Mouse (Mus musculus) T-cell, adult 2 months (primary cell): ENCODE results near the gene Srebf1.

ENCODE experiments used
- DNase-seq: peaks from one replicate; pipeline ENCODE4 v3.0.0; 2022; ENCODE audit warnings: low spot score

Srebf1 gene

DNA sequence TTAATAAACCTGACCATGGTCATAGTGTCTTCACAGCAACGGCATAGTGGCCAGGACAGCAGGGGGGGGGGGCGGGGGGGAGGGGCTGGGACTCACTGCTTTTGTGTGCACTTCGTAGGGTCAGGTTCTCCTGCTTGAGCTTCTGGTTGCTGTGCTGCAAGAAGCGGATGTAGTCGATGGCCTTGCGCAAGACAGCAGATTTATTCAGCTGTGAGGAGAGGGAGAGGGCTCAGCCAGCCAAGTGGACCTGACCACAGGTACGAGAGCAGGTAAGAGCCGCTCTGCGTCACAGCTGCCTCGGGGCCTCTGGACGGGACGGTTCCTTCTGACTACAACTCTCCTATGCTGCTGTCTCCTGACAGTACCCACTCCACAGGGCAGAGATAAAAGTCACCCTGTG, 17.4 kb downstream of the Srebf1 start:
- no peak for DNase-seq

DNA sequence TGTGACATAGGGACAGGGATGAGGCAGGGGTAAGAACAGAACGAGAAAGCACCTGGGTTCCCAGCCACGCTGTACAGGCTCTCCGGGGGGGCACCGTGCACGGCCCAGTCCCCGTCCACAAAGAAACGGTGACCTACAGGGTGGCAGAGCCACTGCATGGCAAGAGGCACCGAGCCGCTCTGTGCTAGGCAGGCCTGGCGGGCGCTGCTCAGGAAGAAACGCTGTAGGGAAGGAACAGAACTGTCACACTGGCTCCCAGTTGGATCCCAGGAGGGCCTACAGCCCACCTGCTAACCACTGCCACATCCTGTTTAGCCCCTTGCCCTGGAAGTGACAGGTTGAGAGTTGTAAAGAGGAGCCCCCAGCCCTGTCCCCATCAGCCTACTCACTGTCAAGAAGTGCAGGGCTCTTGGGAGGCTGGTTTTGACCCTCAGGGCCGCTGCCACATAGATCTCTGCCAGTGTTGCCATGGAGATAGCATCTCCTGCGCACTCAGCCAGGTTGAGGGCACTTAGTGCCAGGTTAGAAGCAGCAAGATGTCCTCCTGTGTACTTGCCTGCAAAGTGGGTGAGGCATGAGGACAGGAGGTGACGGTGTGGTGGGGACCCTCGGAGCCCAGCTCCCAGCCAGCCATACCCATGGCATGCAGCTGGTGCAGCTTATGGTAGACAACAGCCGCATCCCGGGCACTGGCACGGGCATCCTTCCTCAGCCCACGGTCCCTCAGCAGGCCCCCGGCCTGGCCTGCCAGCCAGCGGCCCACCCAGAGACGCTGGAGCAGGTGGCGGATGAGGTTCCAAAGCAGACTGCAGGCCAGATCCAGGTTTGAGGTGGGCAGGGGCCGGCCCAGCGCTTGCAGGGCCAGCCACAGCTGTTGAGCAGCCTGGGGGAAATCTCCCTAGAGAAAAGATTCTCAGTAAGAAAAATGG, 19.4 kb downstream of the Srebf1 start:
- DNase-seq: no peak

DNA sequence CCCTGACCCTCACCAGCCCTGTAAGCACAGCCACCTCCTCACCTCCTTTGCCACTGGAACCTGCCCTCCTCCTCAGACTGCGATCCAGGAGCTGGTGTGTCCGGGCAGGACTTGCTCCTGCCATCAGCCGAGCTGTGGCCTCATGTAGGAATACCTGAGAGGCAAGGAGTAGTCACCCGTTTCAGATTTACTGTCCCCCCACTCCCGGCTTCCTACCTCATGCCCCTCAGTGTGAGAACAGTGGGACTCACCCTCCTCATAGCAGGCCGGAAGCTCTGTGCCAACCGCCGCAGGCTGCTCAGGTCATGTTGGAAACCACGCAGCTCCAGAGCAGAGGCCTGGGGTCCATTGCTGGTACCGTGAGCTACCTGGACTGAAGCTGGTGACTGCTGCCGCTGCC, 22.0 kb downstream of the Srebf1 start:
- DNase-seq: no peak

DNA sequence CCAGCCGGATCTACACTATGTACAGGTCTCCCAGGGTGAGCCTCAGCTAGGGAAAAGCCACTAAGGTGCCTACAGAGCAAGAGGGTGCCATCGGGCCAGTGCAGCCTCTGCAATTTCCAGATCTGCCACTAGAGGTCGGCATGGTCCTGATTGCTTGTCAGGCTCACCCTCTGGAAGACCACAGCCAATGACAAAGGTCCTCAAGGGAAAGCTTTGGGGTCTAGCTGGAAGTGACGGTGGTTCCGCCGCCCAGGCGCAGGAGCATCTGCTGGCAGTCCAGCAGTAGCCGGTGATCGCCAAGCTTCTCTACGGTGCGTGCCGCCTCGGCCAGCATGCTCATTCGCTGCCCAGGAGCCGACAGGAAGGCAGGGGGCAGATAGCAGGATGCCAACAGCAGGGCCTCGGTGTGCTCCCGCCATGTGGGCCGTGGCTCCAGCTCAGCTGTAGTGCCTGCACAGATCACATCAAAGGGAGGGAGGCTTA, 22.6 kb downstream of the Srebf1 start:
- peak; percentile 79 for DNase-seq

DNA sequence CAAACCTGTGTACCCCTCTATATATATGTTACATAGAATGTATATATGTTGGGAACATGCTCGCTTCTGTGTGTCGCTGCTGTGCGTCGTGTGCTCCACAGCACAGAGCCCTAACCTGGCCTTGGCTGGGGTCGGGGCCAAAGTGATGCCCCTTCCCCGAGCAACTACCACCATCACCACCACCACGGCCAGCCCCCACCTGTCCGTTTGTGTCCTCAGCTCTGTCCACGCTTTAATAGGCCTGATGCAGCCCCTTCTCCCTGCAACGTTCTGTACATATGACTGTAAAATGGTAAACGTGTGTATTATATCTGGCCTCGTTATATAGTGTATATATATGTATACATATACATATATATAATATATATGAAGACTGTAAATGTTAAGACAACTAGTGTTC, 23.7 kb downstream of the Srebf1 start:
- DNase-seq: no peak

DNA sequence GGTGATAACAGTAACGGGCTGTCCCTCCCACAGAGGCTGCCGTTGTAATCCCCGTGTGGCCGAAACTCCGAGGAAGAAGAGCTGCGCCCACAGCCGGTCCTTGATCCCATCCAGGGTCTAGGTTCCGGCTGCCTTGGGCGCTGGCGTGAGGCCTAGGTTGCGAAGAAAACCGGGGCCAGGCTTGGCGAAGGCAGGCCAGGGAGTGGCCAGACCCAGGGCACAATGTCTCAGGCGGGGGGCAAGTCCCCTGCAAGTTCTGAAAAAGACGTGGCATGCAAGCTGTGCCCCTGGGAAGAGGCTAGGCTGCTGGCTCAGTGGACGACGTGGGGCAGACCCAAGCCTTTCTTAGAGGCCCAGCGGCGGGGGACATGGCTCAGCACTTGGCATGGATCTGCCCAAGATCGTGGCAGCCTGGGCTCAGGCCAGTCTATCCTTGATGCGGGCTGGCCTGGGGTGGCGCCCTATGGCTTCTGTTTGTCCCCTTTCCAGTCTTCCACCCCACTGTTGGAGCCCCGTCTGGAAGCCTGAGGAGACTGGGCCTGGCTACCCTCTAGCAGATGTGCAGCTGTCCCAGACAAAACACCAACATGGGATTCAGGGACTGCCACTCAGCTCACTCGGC, 24.3 kb downstream of the Srebf1 start:
- no peak for DNase-seq

DNA sequence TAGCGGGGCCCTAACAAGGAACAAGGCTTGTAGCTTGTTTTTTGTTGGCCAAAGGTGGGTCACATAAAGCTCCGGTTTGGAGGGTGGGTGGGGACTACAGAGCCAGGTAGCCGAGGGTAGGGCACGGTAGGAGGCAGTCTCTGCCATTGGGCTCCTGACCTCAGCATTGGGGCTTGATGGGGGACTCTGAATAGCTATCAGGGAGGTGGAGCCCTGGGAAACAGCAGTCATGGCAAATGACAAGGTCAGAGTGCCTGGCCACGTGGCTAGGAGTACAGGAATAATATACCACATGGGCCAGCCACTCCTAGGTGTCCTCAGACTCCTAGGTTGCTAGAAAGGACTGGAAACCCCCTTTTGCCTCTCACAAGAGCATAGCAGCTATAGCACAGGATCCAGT, 26.0 kb downstream of the Srebf1 start:
- no peak for DNase-seq

DNA sequence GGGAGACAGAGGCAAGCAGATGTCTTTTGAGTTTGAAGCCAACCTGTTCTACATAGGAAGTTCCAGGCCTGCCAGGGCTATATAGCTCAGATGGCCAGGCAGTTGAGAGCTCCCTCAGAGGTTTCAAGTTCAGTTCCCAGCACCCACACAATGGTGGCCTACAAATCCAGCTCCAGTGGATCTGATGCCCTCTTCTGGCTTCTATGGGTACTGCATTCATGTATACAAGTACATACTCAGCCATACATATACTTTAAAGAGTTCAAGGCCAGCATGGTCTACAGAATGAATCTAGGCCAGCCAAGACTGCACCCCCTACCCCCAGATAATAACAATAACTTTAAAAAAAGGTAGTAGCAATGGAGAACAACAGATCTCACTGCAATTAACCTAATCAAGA, 27.3 kb downstream of the Srebf1 start:
- DNase-seq: peak; percentile 42

DNA sequence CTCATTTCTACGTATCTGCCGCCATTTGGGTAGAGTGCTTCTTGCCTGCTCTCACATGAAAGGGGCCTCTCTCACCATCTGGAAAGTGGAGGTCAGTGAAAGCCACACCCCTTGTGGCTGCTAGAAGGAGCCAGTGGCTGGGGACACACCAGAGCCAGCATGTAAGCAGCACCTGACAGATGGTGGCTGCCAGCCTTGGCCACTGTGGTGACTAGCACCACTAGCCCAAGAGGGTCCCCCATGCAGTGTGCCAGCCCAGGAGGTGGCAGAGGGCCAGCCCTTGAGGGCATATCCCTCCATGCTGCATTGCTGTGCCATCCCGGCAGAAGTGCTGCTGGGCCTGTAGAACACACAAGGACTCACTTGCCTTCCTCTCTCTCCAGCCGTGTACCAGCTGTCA, 28.8 kb downstream of the Srebf1 start:
- no peak for DNase-seq

DNA sequence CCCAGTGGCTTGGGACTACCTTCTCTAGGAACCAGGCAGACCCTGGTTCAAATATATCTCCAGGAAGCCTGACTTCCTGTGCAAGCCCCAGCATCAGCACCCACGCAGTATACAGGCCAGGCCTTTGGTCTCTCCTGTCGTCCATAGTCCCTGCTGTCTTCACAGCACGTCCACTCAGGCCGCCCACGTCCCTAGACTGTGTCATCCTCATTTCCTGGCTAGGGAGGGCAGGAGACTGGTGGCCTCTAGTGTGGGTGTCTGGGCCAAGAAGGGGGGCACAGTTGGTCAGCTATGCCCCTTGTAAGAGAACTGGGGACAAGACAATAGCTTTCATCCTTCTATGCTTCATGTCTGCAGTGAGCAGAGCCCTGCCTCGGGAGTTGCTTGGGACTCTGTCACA, 29.8 kb downstream of the Srebf1 start:
- no peak for DNase-seq

DNA sequence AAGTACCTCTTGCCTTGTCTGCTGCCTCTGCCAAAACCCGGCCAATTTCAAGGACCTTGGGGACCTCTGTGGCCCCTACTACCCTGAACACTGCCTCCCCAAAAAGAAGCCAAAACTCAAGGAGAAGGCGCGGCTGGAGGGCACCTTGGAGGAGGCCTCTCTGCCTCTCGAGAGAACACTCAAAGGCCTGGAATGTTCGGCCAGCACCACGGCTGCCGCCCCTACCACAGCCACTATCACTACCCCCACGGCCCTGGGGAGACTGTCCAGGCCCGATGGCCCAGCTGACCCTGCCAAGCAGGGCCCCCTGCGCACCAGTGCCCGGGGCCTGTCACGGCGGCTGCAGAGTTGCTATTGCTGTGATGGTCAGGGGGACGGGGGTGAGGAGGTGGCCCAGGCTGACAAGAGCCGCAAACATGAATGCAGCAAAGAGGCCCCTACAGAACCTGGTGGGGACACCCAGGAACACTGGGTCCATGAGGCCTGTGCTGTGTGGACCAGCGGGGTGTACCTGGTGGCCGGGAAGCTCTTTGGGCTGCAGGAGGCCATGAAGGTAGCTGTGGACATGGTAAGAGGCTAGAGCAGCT, 32.2 kb downstream of the Srebf1 start:
- DNase-seq: no peak

DNA sequence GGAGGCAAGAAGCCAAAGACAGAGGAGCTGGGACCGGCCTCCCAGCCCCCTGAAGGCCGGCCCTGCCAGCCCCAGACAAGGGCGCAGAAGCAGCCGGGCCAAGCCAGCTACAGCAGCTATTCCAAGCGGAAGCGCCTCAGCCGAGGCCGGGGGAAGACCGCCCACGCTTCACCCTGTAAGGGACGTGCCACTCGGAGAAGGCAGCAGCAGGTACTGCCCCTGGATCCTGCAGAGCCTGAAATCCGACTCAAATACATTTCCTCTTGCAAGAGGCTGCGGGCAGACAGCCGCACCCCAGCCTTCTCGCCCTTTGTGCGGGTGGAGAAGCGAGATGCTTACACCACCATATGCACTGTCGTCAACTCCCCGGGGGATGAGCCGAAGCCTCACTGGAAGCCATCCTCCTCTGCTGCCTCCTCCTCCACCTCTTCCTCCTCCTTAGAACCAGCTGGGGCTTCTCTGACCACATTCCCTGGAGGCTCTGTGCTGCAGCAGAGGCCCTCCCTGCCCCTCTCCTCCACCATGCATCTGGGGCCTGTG, 32.8 kb downstream of the Srebf1 start:
- DNase-seq: no peak

DNA sequence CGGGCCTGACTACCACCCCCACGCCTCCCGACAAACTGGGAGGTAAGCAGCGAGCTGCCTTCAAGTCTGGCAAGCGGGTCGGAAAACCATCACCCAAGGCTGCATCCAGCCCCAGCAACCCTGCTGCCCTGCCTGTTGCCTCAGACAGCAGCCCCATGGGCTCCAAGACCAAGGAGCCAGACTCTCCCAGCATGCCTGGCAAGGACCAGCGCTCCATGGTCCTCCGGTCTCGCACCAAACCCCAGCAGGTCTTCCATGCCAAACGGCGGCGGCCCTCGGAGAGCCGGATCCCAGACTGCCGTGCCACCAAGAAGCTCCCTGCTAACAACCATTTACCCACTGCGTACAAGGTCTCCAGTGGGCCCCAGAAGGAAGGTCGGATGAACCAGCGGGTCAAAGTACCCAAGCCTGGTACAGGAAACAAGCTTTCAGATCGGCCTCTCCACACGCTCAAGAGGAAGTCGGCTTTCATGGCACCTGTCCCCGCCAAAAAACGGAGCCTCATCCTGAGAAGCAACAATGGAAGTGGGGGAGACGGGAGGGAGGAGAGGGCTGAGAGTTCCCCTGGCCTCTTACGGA, 34.0 kb downstream of the Srebf1 start:
- DNase-seq: no peak

DNA sequence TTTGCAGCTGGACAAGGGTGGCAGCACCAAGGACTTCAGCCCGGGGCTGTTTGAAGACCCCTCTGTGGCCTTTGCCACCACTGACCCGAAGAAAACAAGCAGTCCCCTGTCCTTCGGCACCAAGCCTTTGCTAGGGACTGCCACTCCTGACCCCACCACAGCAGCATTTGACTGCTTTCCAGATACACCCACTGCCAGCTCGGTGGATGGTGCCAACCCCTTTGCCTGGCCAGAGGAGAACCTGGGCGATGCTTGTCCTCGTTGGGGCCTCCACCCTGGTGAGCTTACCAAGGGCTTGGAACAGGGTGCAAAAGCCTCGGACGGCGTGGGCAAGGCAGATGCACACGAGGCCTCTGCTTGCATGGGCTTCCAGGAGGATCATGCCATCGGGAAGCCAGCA, 35.3 kb downstream of the Srebf1 start:
- no peak for DNase-seq

DNA sequence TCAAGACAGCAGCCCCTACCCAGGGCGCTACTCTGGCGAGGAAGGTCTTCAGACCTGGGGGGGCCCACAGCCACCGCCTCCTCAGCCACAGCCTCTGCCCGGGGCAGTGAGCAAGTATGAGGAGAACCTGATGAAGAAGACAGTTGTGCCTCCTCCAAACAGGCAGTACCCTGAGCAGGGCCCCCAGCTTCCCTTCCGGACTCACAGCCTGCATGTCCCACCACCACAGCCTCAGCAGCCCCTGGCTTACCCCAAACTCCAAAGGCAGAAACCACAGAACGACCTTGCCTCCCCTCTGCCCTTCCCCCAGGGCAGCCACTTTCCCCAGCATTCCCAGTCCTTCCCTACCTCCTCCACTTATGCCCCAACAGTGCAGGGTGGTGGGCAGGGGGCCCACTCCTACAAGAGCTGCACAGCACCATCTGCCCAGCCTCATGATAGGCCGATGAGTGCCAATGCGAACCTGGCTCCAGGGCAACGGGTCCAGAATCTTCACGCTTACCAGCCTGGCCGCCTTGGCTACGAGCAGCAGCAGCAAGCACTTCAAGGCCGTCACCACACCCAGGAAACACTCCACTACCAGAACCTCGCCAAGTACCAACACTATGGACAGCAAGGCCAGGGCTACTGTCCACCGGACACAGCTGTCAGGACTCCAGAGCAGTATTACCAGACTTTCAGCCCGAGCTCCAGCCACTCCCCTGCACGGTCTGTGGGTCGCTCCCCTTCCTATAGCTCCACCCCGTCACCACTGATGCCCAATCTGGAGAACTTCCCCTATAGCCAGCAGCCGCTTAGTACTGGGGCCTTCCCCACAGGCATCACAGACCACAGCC, 36.8 kb downstream of the Srebf1 start:
- no peak for DNase-seq

DNA sequence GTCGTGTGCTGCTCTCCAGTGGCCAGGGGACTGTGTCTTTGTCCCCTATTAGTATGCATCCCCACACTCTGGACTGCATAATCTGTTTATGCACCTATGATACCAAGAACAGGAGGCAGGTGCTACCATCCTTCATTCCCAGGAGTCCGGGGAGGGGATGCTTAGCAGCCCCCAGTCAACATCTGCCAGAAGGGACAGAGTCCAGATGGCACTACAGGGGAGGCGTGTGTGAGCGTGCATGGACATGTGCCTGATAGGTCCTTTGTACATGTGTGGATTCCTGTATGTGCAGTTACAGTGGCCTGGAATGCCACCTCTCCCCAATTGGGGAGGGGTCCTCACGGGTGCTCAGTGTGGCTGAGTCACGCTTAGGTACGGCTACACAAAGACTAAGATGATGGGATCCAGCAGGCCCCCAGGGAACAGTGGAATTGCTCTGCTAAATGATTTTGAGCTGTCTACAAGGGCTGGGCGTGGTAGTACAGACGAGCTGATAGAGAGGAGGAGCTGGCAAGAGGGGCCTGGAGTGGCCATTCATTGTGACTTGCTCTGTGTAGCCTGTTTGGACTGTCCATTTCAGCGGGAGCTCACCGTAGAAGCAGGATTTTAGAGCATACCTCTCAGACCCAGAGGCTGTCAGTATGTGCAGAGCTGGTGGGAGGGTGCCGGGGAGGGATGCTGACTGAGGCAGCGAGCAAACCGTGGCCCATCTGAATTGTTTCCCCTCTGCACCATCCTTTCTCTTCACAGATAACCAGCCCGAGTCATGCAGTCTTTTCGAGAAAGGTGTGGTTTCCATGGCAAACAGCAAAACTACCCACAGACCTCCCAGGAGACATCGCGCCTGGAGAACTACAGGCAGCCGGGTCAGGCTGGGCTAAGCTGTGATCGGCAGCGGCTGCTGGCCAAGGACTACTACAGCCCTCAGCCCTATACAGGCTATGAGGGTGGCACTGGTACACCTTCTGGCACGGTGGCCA, 37.7 kb downstream of the Srebf1 start:
- peak; percentile 46 for DNase-seq

DNA sequence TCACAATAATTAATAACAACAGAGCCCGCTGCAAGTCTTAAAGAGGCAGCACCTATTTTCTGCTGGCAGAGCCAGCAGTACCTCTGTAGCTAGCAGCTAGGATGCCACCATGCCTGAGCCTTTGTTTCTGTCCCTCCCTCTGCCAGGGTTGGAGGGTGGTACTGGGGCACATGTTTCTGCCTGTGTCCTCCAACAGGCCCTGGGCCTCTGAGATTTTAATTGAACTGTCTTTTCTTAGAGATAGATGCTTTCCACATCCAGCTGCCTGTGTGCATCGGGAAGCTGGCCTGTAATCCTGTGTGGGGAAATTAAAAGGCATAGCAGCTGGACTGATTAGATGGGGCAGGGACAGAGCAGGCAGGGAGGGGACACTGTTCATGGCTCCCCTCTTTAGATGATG, 39.6 kb downstream of the Srebf1 start:
- no peak for DNase-seq

DNA sequence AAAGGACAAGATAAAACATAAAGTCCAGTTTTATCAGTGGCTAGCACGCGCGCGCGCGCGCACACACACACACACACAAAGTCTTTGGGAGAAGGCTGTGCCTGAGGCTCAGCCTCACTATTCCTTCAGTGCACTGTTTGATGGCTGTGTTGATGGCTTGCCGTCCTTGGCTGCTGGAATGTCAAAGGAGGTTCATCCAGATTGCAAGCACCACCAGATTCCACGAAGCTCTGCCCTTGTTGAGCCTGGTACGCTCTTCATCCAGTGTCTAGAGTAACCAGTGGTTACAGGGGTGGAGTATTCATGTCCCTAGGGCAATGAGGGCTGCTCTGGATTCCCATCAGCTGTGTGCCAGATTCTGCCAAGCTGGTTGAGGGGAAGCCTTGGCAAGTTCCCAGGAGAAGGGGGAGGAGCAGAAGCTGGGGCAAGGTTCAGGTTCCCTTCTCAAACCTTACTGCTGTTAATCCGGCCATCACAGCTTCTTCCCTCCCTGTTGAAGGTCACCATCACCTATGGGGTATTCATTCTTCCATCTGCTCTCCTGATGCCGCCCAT, 40.2 kb downstream of the Srebf1 start:
- DNase-seq: no peak

DNA sequence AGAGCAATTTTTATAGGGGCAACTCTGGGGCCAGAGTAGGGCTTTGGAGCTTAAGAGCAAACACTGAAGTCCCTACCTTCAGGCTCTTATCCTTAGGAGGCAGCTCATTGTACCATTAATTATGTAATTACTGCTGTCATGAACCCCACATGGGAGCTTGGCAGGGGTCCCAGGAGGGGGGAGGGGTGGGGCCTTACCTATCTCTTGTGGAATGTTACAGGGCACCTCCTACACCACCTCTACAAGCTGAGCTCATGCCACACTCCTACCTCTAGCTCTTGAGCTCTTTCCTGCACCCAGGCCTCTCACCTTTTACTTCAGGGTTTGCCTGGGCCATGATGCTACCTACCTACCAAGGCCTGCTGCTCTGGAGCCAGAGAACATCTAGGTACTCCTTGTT, 43.9 kb downstream of the Srebf1 start:
- no peak for DNase-seq

DNA sequence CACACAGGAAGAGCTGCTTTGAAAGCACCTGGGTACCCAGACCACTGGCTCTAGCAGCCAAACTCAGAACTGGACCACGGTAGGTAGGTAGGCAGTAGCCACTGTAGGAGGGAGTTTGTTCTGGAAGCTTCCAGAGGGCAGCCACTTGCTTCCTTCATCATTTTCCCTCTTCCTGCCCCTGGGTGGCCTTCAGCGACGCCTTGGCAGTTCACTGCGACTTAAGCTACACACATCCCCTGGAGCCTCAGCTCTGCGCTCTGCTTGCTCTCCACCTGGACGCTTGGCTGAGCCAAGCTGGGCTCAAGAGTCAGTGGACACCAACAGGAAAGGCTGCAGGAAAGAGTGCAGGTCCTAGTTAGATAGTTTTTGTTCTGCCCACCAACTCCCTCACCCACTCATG, 44.4 kb downstream of the Srebf1 start:
- DNase-seq: no peak
